Mouse (Mus musculus) forebrain, embryonic 14.5 days (tissue): Measurements from ENCODE around the gene Tdrd9. TPM values are rescaled to one million over a fixed set of nuclear protein-coding genes. Genes with fewer than 3 reads are reported as not detected.

Source experiments
- ATAC-seq: fragments of 200-750 bp; cut with Nextera tagmentation; 2 replicates; pipeline ENCODE4 v1.8.0; 2017; ENCODE audit warnings: mild to moderate bottlenecking, moderate library complexity
- DNase-seq: peaks from one replicate; pipeline ENCODE4 v3.0.0-alpha.2; 2015; ENCODE audit warnings: low spot score
- H3K27ac ChIP-seq: fragments of 300-500 bp; sonication (generic); 2 replicates; pipeline ENCODE4 v1.5.1; 2014; ENCODE audit warnings: low read depth, mild to moderate bottlenecking, control low read depth, low read length, moderate library complexity
- H3K27me3 ChIP-seq: fragments of 300-500 bp; sonication (generic); replicated peaks from 2 replicates; pipeline ENCODE4 v1.6.1; 2014; ENCODE audit warnings: low read length, control low read depth, mixed read lengths; ENCODE audit not compliant: control insufficient read depth, insufficient read depth
- H3K36me3 ChIP-seq: fragments of 300-500 bp; sonication (generic); 2 replicates; pipeline ENCODE4 v1.6.1; 2014; ENCODE audit warnings: low read length, control low read depth; ENCODE audit not compliant: control insufficient read depth, insufficient read depth
- H3K4me1 ChIP-seq: fragments of 300-500 bp; sonication (generic); 2 replicates; pipeline ENCODE4 v1.6.1; 2014; ENCODE audit warnings: antibody characterized with exemption, low read length, control low read depth; ENCODE audit not compliant: control insufficient read depth, insufficient read depth
- H3K4me2 ChIP-seq: fragments of 300-500 bp; sonication (generic); 2 replicates; pipeline ENCODE4 v1.6.1; 2014; ENCODE audit warnings: mild to moderate bottlenecking, control low read depth, low read length
- H3K4me3 ChIP-seq: fragments of 300-500 bp; sonication (generic); 2 replicates; pipeline ENCODE4 v1.5.1; 2014; ENCODE audit warnings: low read depth, low read length, control low read depth
- H3K9ac ChIP-seq: fragments of 300-500 bp; sonication (generic); 2 replicates; pipeline ENCODE4 v1.6.1; 2014; ENCODE audit warnings: mild to moderate bottlenecking, low read length, control low read depth, moderate library complexity
- H3K9me3 ChIP-seq: fragments of 300-500 bp; sonication (generic); replicated peaks from 2 replicates; pipeline ENCODE4 v1.6.1; 2016; ENCODE audit warnings: low read length, control low read depth, mixed read lengths; ENCODE audit not compliant: control insufficient read depth
- WGBS: fragments of 180-500 bp; shearing (Covaris S2); extraction: QIAGEN DNeasy Blood & Tissue Kit; methylation state at CpG from one replicate; pipeline ENCODE4 v1.1.7; 2014; 5-methylcytosine and 5-hydroxymethylcytosine counted together
- polyA plus RNA-seq: library from polyadenylated mRNA; unstranded; fragments of >200 nt; fragmentation: Nextera tagmentation; extraction: Ambion mirVana; gene quantifications from 2 replicates; pipeline ENCODE4 v1.2.1, GENCODE M21; 2014

Tdrd9 gene
- 0.19 and 0.31 TPM in 2 replicates for polyA plus RNA-seq

DNA sequence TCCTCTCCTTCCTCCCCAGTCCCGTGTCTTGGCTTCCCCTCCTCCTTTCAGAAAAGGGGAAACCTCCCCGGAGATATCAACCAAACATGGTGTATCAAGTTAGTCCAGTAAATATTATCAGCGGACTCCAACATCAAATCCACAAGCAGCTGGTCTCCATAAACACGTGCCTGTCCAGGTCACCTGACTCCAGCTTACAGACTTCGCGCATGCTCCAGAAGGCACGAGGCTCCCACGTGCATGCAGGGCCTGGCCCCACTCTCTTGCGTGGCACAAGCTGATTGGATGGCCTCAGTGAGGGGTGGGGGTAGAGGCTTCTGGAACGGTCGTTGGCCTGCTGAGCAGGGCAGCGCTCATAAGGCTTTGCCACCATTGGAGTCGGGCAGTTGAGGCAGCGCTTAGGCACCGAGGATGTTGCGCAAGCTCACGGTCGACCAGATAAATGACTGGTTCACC, at the start of gene Tdrd9:
Tdrd9 (plus strand) TSS at position 329 of the 456 bp plus-strand sequence.
- Histone ChIP-seq H3K9me3 (no peaks in the 10 kb centered on the region), H3K27me3 (no peaks in the 10 kb centered on the region), H3K36me3 (no peaks in the 10 kb centered on the region), H3K4me1 (peaks cover under 1% of the 10 kb centered on the region), H3K27ac (no peak within 1 kb of the TSS), H3K4me2 (no peak within 1 kb of the TSS), H3K9ac (no peak within 1 kb of the TSS), H3K4me3 (no peak within 1 kb of the TSS)
- ATAC-seq (no peak), DNase-seq (no peak)
- 90% methylated on average over 18 of the region's 18 CpGs for WGBS

DNA sequence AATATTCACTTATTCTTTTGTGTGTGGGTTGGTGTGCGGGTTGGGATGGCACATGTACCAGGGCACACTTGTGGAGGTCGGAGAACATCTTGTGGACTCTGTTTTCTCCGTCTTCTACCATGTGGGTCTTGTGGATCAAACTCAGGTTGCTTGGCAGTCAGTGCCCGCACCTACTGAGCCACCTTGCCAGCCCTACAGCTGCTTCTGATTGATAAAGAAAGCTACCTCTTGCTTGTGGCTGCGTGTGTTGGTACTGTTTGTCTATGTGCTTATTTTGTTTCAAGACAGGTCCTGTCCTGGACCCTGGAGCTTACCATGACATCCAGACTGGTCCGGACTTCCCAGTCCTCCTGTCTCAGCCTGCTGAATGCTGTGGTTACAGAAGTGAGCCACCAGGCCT, 48.2 kb upstream of the Tdrd9 start:
- no peak overlapping the region for H3K4me3 ChIP-seq
- H3K27me3 ChIP-seq = no peaks in the 10 kb centered on the region
- WGBS = 91% methylated on average over 6 of the region's 6 CpGs
- no peaks in the 10 kb centered on the region for H3K36me3 ChIP-seq
- H3K9ac ChIP-seq = no peak overlapping the region
- no peaks in the 10 kb centered on the region for H3K9me3 ChIP-seq
- 0 out of 2 replicates have a peak, but pooled peaks cover 4% of the 10 kb centered on the region for H3K4me1 ChIP-seq
- no peak overlapping the region for H3K27ac ChIP-seq
- DNase-seq (no peak), ATAC-seq (no peak)
- no peak overlapping the region for H3K4me2 ChIP-seq

- Histone ChIP-seq H3K36me3 (no peaks in the 10 kb centered on the region), H3K27me3 (no peaks in the 10 kb centered on the region), H3K4me3 (no peak overlapping the region), H3K9me3 (no peaks in the 10 kb centered on the region), H3K4me1 (0 out of 2 replicates have a peak, but pooled peaks cover 4% of the 10 kb centered on the region), H3K27ac (no peak overlapping the region), H3K4me2 (no peak overlapping the region), H3K9ac (no peak overlapping the region)
- ATAC-seq (no peak), DNase-seq (peak; percentile 70)
- 56% methylated on average over 1 of the region's 1 CpGs for WGBS
Observed at GRCm38 (mm10) chr12:111927338-111927737, 44.0 kb upstream of the Tdrd9 start.

GRCm38 (mm10) chr12:111928411-111928966, 42.9 kb upstream of the Tdrd9 start:
- Histone ChIP-seq H3K4me1 (0 out of 2 replicates have a peak, but pooled peaks cover 4% of the 10 kb centered on the region), H3K4me2 (no peak overlapping the region), H3K9me3 (no peaks in the 10 kb centered on the region), H3K27me3 (no peaks in the 10 kb centered on the region), H3K9ac (no peak overlapping the region), H3K27ac (no peak overlapping the region), H3K4me3 (no peak overlapping the region), H3K36me3 (no peaks in the 10 kb centered on the region)
- 88% methylated on average over 18 of the region's 18 CpGs for WGBS
- DNase-seq (no peak), ATAC-seq (no peak)

- H3K9me3 ChIP-seq = no peaks in the 10 kb centered on the region
- no peak for DNase-seq
- ATAC-seq = no peak
- WGBS = 87% methylated on average over 9 of the region's 9 CpGs
- H3K36me3 ChIP-seq = no peaks in the 10 kb centered on the region
- no peaks in the 10 kb centered on the region for H3K27me3 ChIP-seq
- peaks cover 7% of the 10 kb centered on the region; the same call in 1 of the 2 replicates for H3K4me1 ChIP-seq
- no peak overlapping the region for H3K27ac ChIP-seq
- H3K4me2 ChIP-seq = no peak overlapping the region
- no peak overlapping the region for H3K9ac ChIP-seq
- H3K4me3 ChIP-seq = no peak overlapping the region
Observed at GRCm38 (mm10) chr12:111931411-111932025, 39.8 kb upstream of the Tdrd9 start.

DNA sequence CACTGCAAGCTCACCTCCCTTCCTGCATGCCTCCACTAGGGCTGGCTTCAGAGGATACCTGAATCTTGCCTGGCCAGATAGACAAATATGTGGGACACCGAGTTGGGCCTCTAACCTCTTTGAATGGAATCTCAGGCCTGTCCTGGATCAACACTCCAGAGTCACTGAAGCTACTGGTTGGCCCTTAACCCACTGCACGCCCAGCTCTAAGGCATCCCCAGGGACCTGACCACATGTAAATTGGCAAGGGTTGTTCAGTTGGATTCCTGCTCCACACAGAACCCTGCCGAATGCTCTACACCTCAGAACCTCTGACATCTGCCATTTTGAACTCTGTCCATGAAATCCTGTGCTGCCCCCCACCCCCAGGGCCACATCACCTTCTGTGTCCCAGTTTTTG, 38.8 kb upstream of the Tdrd9 start:
- WGBS = 80% methylated on average over 3 of the region's 3 CpGs
- H3K9me3 ChIP-seq = no peaks in the 10 kb centered on the region
- peaks cover 9% of the 10 kb centered on the region for H3K4me1 ChIP-seq
- no peak overlapping the region for H3K9ac ChIP-seq
- ATAC-seq (no peak), DNase-seq (no peak)
- H3K4me2 ChIP-seq = no peak overlapping the region
- no peaks in the 10 kb centered on the region for H3K27me3 ChIP-seq
- no peaks in the 10 kb centered on the region for H3K36me3 ChIP-seq
- no peak overlapping the region for H3K27ac ChIP-seq
- no peak overlapping the region for H3K4me3 ChIP-seq

- no peak overlapping the region for H3K4me3 ChIP-seq
- H3K27me3 ChIP-seq = no peaks in the 10 kb centered on the region
- no peak overlapping the region for H3K4me2 ChIP-seq
- no peaks in the 10 kb centered on the region for H3K9me3 ChIP-seq
- no peak overlapping the region for H3K27ac ChIP-seq
- no peak for DNase-seq
- 60% methylated on average over 11 of the region's 11 CpGs for WGBS
- H3K9ac ChIP-seq = no peak overlapping the region
- peaks cover 9% of the 10 kb centered on the region for H3K4me1 ChIP-seq
- no peak for ATAC-seq
- H3K36me3 ChIP-seq = no peaks in the 10 kb centered on the region
Observed at GRCm38 (mm10) chr12:111933032-111933704, 38.2 kb upstream of the Tdrd9 start.

GRCm38 (mm10) chr12:111933971-111934370, 37.4 kb upstream of the Tdrd9 start:
- no peak overlapping the region for H3K9ac ChIP-seq
- ATAC-seq (no peak), DNase-seq (no peak)
- no peak overlapping the region for H3K27ac ChIP-seq
- no peak overlapping the region for H3K4me2 ChIP-seq
- H3K4me1 ChIP-seq = peaks cover 9% of the 10 kb centered on the region
- no peak overlapping the region for H3K4me3 ChIP-seq
- WGBS = 75% methylated on average over 2 of the region's 2 CpGs
- H3K9me3 ChIP-seq = no peaks in the 10 kb centered on the region
- H3K27me3 ChIP-seq = no peaks in the 10 kb centered on the region
- H3K36me3 ChIP-seq = no peaks in the 10 kb centered on the region
